Mouse (Mus musculus) right cerebral cortex, postnatal 25 days (tissue): ENCODE measurements around the gene Flt3.

ENCODE experiments used
- DNase-seq: peaks from one replicate; pipeline ENCODE4 v3.0.0; 2022

Gene Flt3

DNA sequence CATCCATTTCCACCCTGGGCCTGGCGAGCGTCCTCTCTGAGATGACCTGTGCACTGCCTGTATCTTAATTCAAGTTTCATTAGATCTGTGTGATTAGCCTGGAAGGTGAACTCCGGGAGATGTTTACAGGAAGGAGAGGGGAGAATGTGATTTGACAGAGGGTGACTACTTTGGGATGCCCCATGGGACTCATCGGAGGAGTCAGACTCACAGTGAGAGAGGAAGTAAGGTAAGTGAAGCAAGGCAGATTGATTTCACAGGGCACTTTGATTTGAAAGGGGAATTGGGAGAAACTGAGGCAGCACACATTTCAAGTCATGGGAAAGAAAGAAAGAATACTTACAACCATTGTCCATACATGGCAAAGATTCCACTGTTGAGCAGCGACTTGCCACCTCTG, 5.8 kb upstream of the Flt3 start:
- no peak for DNase-seq

DNA sequence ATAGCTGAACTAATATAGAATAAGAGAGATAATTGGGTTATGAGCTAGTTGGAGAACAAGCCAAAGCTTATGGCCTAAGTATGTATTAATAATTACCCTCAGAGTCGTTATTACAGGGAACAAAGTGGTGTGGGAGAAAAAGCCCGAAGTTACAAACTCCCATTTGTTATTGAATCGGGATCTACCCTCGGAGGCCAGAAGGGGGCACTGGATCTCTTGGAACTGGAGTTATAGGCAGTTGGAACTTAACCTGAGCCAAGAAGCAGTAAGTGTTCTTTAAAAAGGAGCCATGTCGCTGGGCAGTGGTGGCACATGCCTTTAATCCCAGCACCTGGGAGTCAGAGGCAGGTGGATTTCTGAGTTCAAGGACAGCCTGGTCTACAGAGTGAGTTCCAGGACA, 2.2 kb upstream of the Flt3 start:
- DNase-seq: no peak

DNA sequence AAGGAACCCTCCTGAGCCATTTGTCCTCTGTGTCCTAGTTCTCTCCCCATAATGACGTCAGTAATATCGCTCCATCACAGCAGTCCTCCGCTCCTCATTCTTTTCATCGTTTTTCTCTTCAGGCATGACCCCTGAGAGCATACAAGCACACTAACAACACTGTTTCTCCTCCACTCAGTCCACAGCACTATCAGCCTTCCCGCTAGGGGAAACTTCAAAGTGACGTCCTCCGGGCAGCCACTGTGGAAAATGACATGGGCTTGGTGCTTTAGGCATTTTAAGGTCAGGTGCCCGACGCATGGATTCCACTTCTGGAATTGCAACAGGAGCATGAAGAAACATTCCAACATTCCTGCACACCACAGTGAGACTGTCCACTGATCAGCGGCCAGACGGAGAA, 735 bp upstream of the Flt3 start:
- DNase-seq: no peak

- DNase-seq: no peak
These were observed 253 bp upstream of the Flt3 start for GRCm38 (mm10) chr5:147400505-147400979.

DNA sequence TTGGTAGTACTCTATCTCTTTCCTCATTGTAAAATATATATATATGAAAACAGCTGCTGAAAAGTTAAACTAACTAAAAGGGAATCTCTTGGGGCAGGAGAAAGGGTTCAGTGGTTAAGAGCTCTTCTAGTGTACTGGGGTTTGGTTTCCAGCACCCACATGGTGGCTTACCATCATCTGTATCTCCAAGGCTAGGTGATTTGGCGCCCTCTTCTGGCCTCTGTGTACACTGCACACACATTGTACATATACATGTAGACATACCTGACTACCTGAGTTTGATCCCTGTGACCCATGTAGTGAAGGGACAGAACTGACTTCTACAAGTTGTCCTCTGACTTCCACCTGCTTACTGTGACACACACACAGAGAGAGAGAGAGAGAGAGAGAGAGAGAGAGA, 5.2 kb downstream of the Flt3 start:
- no peak for DNase-seq

DNA sequence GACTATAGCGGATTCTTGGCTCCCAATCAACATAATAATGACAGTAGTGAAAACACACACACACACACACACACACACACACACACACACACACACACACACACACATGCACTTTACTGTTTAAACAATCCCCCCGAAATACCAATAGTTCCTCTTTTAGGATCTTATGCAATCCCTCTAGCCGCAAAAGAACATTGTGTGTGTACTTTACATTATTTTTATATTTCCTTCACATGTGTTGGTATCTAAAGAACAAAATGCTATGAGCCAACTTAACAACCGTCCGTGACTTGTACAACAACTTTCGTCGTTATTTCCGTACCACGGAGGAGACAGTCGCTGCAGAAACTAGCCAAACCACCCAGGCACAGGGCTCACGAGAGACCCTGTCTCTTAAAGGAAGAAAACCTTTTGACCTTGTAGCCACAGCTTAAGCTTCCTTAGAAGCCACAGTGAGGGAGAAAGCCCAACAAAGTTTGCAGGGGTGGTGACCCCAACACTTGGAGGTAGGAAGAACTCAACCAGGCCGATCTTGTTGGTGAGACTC, 7.5 kb downstream of the Flt3 start:
- DNase-seq: no peak

DNA sequence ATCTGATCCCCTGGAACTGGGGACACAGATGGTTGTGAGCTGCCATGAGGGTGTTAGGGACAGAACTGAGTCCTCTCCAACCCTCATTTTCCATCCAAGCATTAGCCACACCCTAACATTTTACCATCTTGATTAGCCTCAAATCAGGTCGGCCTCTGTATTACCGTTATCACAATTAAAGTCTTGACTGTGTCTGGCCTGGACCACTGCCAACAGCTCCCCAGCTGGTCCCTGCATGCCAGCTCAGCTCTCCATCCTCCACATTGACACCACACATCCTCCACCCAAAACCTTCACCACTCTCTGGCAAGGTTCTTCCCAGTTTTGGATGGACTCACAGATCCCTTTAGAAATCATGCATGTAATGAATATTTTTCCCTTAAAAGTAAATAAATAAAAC, 9.5 kb downstream of the Flt3 start:
- no peak for DNase-seq

- DNase-seq: no peak
These were observed 11.2 kb downstream of the Flt3 start for GRCm38 (mm10) chr5:147389052-147389451.

- DNase-seq: no peak
These were observed 11.8 kb downstream of the Flt3 start for GRCm38 (mm10) chr5:147388376-147389008.

GRCm38 (mm10) chr5:147386865-147387264, 13.4 kb downstream of the Flt3 start:
- DNase-seq: no peak

- DNase-seq: no peak
These were observed 18.9 kb downstream of the Flt3 start for GRCm38 (mm10) chr5:147381396-147381795.

DNA sequence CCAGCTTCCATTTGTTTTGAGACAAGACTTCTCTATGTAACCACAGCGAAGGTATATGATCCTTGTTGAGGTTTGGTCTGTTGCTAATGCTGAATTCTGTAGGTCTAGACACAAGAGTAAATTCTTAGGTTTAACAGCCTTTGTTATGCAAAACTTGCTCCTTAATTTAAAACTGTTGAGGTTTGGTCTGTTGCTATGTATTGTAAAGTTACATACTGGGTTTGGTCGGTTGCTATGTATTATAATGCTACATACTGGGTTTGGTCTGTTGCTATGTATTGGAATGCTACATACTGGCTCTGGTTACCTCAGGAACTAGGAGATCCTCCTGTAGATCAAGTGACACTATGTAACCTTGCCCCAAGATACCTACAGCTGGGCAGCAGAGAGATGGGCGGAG, 20.8 kb downstream of the Flt3 start:
- no peak for DNase-seq

DNA sequence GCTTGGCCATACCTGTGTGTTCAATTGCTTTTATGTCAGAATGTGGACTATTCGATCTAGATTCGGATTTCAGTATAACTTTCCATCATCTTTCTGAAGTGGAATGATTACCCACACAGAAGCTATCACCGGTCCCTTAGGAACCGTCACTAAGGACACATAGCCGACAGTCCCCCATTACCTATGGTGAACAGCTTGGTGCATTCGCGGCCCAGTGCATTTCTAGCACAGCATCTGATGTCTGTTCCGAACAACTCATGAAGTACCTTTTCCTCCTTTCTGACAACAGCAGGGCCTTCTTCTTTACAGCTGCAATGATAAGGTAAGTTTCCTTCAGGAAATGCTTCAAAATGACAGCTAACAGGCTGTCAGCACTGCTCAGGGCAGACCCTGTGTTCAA, 30.0 kb downstream of the Flt3 start:
- DNase-seq: no peak

GRCm38 (mm10) chr5:147368221-147368620, 32.1 kb downstream of the Flt3 start:
- no peak for DNase-seq

DNA sequence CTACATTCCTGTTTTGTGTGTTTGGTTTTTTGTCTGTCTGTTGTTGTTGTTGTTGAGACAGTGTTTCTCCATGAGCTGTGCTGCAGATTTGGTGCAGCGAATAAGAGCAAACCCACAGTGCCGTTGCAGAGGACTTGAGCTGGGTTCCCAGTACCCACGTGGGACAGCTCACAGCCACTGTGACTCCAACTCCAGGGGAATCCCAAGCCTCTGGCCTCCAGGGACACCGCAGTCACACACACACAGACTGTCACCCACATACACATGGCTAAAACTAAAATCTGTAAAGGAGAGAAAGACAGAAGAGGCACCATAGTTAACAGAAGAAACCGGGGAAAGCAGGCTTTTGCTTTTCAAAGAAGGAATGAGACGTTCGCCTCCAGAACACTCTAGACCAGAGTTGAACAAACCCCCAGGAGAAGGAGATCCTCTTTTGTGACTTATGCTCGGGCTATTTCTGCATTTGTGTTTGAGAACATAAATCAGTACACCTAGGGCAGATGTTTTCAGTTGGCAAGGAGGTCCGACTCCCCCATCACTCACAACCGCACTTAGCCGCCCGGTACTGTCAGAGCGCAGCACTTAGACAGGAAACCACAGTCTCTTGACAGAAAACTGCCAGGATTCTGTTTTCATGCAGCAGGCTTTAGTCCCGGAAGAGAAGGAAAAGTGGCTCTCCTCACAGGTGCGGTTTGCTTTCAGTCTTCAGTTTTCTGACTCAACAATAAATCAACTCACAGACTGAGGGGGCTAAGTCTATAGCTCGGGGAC, 34.1 kb downstream of the Flt3 start:
- no peak for DNase-seq

GRCm38 (mm10) chr5:147363054-147363453, 37.2 kb downstream of the Flt3 start:
- no peak for DNase-seq

DNA sequence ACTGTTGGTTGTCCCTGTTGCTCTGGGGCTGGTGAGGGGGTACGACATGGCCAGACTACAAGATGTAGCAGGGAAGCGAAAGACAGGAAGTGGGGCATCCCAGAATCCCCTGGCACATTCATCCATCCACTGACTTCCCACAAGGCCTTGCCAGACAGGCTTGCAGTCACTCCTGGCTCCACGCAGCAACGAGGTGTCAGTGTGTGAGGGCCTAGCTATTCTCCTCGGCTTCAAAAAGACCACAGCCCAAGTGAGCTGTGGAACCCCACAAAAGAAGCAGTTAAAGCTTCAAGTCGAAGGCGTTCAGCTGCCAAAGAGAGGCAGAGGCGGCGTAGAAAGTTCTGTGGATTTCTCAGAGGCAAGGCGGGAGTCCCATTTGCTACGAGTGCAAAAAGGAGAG, 41.8 kb downstream of the Flt3 start:
- DNase-seq: no peak

GRCm38 (mm10) chr5:147357536-147357935, 42.8 kb downstream of the Flt3 start:
- no peak for DNase-seq

- DNase-seq: no peak
These were observed 43.8 kb downstream of the Flt3 start for GRCm38 (mm10) chr5:147356260-147357055.

DNA sequence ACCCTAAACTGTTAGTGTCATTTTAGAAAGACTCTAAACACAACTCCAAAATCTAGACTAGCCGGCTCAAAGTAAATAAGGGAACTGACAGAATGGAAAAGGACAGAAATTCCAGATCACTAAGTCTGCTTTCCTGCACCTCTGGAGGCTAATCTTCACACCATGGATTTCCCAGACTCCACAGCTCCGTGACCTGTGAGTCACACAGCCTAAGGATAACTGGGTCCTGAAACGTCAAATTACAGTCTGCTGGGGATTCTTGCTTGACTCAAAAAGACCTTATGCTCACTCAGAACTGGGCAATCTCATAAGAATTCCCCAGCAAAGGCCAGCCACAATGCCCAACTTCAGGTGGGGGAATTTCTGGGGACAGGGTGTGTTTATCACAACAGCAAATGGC, 44.5 kb downstream of the Flt3 start:
- no peak for DNase-seq

DNA sequence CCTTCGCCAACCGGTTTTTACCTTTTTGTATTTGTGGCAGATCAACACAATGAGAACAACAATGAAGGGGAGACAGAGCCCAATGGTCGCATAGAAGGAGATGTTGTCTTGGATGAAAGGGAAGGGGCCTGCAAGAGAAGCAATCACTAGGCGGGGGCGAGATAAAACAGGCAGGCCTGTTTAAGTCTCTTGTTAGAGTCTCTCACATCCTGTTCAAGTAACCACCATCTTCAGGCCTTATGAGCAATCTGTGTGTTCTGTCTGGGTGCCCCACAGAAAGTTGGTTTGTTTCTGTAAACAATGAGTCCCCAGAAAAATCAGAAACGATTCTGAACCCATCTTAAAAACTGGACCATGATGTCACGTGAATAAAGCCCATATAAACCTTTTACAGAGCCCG, 45.3 kb downstream of the Flt3 start:
- no peak for DNase-seq

- peak; percentile 45 for DNase-seq
These were observed 46.0 kb downstream of the Flt3 start for GRCm38 (mm10) chr5:147354161-147354780.

DNA sequence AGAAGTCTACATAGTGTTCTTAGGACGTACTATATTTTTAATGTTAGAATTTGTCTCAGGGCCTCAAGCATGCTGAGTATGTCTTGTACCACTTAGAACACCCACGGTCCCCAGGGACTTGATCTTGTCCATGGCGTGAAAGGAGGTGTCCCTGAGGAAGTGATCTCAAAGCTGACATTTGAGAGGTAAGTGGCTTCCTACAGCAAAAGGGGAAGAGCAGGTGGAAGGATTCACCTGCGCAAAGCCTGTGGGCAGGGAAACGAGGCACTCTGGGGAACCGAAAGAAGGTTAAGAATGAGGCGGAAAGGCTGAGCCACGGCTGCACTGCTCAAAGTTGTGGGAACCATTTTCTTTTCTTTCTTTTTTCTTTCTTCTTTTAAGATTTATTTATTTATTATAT, 48.4 kb downstream of the Flt3 start:
- DNase-seq: no peak
